Mouse (Mus musculus) G1E (cell line): ENCODE results near the gene Txnrd2.

Experiments
- CTCF ChIP-seq: IDR thresholded peaks from 2 replicates; pipeline ENCODE4 v1.5.1; 2012; ENCODE audit warnings: low read depth, low read length, inconsistent platforms, mixed read lengths
- GATA1 ChIP-seq: IDR thresholded peaks from 2 replicates; pipeline ENCODE4 v1.6.1; 2012; ENCODE audit warnings: borderline replicate concordance, low read length, inconsistent platforms, mixed read lengths
- GATA2 ChIP-seq: IDR thresholded peaks from 2 replicates; pipeline ENCODE4 v1.6.1; 2012; ENCODE audit warnings: low read depth, low read length, inconsistent platforms, borderline replicate concordance
- TAL1 ChIP-seq: conservative IDR thresholded peaks from 2 replicates; pipeline ENCODE4 v1.6.1; 2012; ENCODE audit warnings: low read depth, low read length, inconsistent platforms, mixed read lengths

GRCm38 (mm10) chr16:18449005-18449404 lies 22.8 kb downstream of the Txnrd2 start:
- TF ChIP-seq CTCF, result no peak
- TF ChIP-seq GATA1, result no peak
- TF ChIP-seq TAL1, result no peak
- no peak for TF ChIP-seq GATA2
